Mouse (Mus musculus) megakaryocyte, embryonic 14.5 days (primary cell): ENCODE results near the gene Gm20388. TPM values are rescaled to one million over a fixed set of nuclear protein-coding genes. Genes with fewer than 3 reads are reported as not detected.

Experiments
- H3K27me3 ChIP-seq: replicated peaks from 2 replicates; pipeline ENCODE3; 2012; ENCODE audit warnings: inconsistent platforms
- H3K36me3 ChIP-seq: replicated peaks from 2 replicates; pipeline ENCODE3; 2012; ENCODE audit warnings: low read length, inconsistent platforms, mixed read lengths
- H3K4me1 ChIP-seq: 2 replicates; pipeline ENCODE4 v1.6.1; 2012; ENCODE audit warnings: inconsistent platforms
- H3K4me3 ChIP-seq: replicated peaks from 2 replicates; pipeline ENCODE3; 2012; ENCODE audit warnings: moderate library complexity, mild to moderate bottlenecking, inconsistent platforms
- H3K9me3 ChIP-seq: 2 replicates; pipeline ENCODE4 v1.6.1; 2012; ENCODE audit warnings: inconsistent platforms
- FLI1 ChIP-seq: IDR thresholded peaks from 2 replicates; pipeline ENCODE4 v1.6.1; 2012; ENCODE audit warnings: low read length, inconsistent platforms, mixed read lengths
- GATA1 ChIP-seq: IDR thresholded peaks from 3 replicates; pipeline ENCODE4 v1.6.1; 2012; ENCODE audit warnings: mixed read lengths, low read length, inconsistent platforms, borderline replicate concordance
- polyA plus RNA-seq: library from polyadenylated mRNA; stranded (reverse); fragments of >175 nt; gene quantifications from 2 replicates; pipeline ENCODE4 v1.2.3, GENCODE M21; 2012; ENCODE audit warnings: low replicate concordance; ENCODE audit not compliant: insufficient read depth

Gene Gm20388
- polyA plus RNA-seq, 1 experiment: 111 TPM

GRCm38 (mm10) chr8:123668681-123669080 is 3758.0 kb downstream of the Gm20388 start:
- H3K4me3 ChIP-seq: peak overlapping the region; percentile 24
- peaks cover 67% of the 10 kb centered on the region for H3K27me3 ChIP-seq
- TF ChIP-seq FLI1 (no peak), GATA1 (no peak)
- peaks cover 39% of the 10 kb centered on the region for H3K4me1 ChIP-seq
- no peaks in the 10 kb centered on the region for H3K36me3 ChIP-seq
- H3K9me3 ChIP-seq: peaks cover 15% of the 10 kb centered on the region; the same call in 1 of the 2 replicates

GRCm38 (mm10) chr8:123670766-123671165 is 3760.1 kb downstream of the Gm20388 start:
- Histone ChIP-seq H3K36me3 (no peaks in the 10 kb centered on the region), H3K4me3 (no peak overlapping the region), H3K4me1 (peaks cover 39% of the 10 kb centered on the region), H3K9me3 (peaks cover 9% of the 10 kb centered on the region; the same call in 1 of the 2 replicates), H3K27me3 (peaks cover 66% of the 10 kb centered on the region)
- TF ChIP-seq GATA1: no peak
- no peak for TF ChIP-seq FLI1

- no peak overlapping the region for H3K4me3 ChIP-seq
- H3K27me3 ChIP-seq: peaks cover 66% of the 10 kb centered on the region
- TF ChIP-seq GATA1: no peak
- peaks cover 39% of the 10 kb centered on the region for H3K4me1 ChIP-seq
- H3K9me3 ChIP-seq: 0 out of 2 replicates have a peak, but pooled peaks cover 4% of the 10 kb centered on the region
- H3K36me3 ChIP-seq: no peaks in the 10 kb centered on the region
Observed at GRCm38 (mm10) chr8:123671454-123671853, 3760.8 kb downstream of the Gm20388 start.

- Histone ChIP-seq H3K4me1 (peaks cover 39% of the 10 kb centered on the region), H3K36me3 (no peaks in the 10 kb centered on the region)
- TF ChIP-seq FLI1 (no peak), GATA1 (no peak)
Observed at GRCm38 (mm10) chr8:123672648-123673047, 3762.0 kb downstream of the Gm20388 start.

GRCm38 (mm10) chr8:123675611-123676010 is 3765.0 kb downstream of the Gm20388 start:
- no peaks in the 10 kb centered on the region for H3K36me3 ChIP-seq
- peaks cover 25% of the 10 kb centered on the region for H3K4me1 ChIP-seq
- H3K9me3 ChIP-seq: 0 out of 2 replicates have a peak, but pooled peaks cover 4% of the 10 kb centered on the region
- TF ChIP-seq GATA1 (no peak), FLI1 (no peak)
- H3K27me3 ChIP-seq: peaks cover 63% of the 10 kb centered on the region
- H3K4me3 ChIP-seq: no peak overlapping the region

More at GRCm38 (mm10) chr8:123672648-123673047, 3762.0 kb downstream of the Gm20388 start:
- H3K27me3 ChIP-seq: peaks cover 70% of the 10 kb centered on the region
- no peak overlapping the region for H3K4me3 ChIP-seq
- H3K9me3 ChIP-seq: 0 out of 2 replicates have a peak, but pooled peaks cover 4% of the 10 kb centered on the region

GRCm38 (mm10) chr8:123678390-123678789 is 3767.7 kb downstream of the Gm20388 start:
- Histone ChIP-seq H3K4me1 (peaks cover 7% of the 10 kb centered on the region), H3K36me3 (no peaks in the 10 kb centered on the region), H3K9me3 (peaks cover 5% of the 10 kb centered on the region; the same call in 1 of the 2 replicates), H3K4me3 (no peak overlapping the region), H3K27me3 (peaks cover 62% of the 10 kb centered on the region)
- TF ChIP-seq GATA1 (no peak), FLI1 (no peak)

GRCm38 (mm10) chr8:123682073-123682761 is 3771.6 kb downstream of the Gm20388 start:
- Histone ChIP-seq H3K9me3 (peaks cover 5% of the 10 kb centered on the region; the same call in 1 of the 2 replicates), H3K36me3 (no peaks in the 10 kb centered on the region), H3K4me1 (peaks cover 2% of the 10 kb centered on the region; the same call in 1 of the 2 replicates), H3K27me3 (peaks cover 55% of the 10 kb centered on the region), H3K4me3 (no peak overlapping the region)
- no peak for TF ChIP-seq FLI1
- no peak for TF ChIP-seq GATA1

- no peaks in the 10 kb centered on the region for H3K36me3 ChIP-seq
- TF ChIP-seq GATA1 (no peak), FLI1 (no peak)
- H3K9me3 ChIP-seq: peaks cover 5% of the 10 kb centered on the region; the same call in 1 of the 2 replicates
- peaks cover 2% of the 10 kb centered on the region; the same call in 1 of the 2 replicates for H3K4me1 ChIP-seq
- H3K4me3 ChIP-seq: no peak overlapping the region
- H3K27me3 ChIP-seq: peaks cover 61% of the 10 kb centered on the region
Observed at GRCm38 (mm10) chr8:123683321-123683720, 3772.7 kb downstream of the Gm20388 start.

GRCm38 (mm10) chr8:123684806-123685205 is 3774.2 kb downstream of the Gm20388 start:
- Histone ChIP-seq H3K36me3 (no peaks in the 10 kb centered on the region), H3K9me3 (peaks cover 5% of the 10 kb centered on the region; the same call in 1 of the 2 replicates), H3K27me3 (peaks cover 68% of the 10 kb centered on the region), H3K4me1 (peaks cover 2% of the 10 kb centered on the region; the same call in 1 of the 2 replicates), H3K4me3 (no peak overlapping the region)
- TF ChIP-seq FLI1 (no peak), GATA1 (no peak)

DNA sequence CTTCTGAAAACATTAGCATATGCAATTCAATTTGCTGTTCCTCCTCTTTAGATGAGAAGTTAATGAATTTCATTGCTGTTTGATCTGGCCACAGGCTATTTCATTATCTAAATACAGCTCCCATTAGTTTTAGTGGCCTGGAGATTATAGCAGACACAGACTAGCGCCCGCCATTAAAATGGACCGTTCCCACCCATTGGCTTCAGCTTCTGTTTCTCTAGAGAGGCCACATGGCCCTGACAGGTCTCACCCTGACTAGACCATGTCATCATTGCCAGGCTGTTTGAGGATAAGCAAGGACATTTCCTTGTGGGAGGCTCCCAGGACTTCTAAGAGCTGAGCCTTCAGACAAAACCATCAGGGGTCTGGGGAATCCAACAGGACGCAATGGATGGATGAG is 3774.8 kb downstream of the Gm20388 start:
- Histone ChIP-seq H3K4me3 (no peak overlapping the region), H3K4me1 (peaks cover 2% of the 10 kb centered on the region; the same call in 1 of the 2 replicates), H3K9me3 (peaks cover 11% of the 10 kb centered on the region), H3K36me3 (no peaks in the 10 kb centered on the region), H3K27me3 (peaks cover 75% of the 10 kb centered on the region)
- no peak for TF ChIP-seq GATA1
- no peak for TF ChIP-seq FLI1
